Comparison of ENCODE assay signal across 9 mouse cellular contexts in the genomic region with DNA sequence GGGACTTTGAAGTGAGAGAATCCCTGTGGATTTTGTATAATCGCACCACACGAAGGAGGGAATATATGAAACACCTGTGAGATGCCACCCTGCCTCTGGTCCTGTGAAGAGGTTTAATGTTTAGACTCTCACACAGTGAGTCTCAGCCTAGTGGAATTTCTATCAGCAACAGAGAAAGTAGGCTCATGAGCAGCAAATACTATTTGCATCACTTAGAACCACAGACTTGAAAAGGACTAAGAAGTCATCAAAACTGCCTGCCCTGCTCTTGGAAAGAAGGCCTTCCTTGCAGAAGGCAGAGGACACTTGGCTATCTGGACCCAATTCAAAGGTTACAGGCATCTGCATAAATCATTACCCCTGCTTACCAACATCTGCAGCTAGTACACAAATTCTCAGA.
DNase-seq lines count a peak whose midpoint lies in the region; ATAC-seq lines count a peak whose summit lies in the region.
"Had no signal": no experiment of that assay in that cellular context is flagged by ENCODE, and none has a peak within 500 bp of the region (broad histone marks: within the 10 kb centered on the region; RNA-seq: fewer than 3 reads in every experiment).

No protein-coding gene starts in this region.

- ATAC-seq in forebrain, embryonic 14.5 days, result peak; percentile 25; the same call in 1 of the 2 replicates
- no peak for ATAC-seq in limb, embryonic 13.5 days (ENCODE audit: low FRiP score, low read depth)
- ATAC-seq in stomach, embryonic 15.5 days (ENCODE audit: insufficient read depth, low FRiP score, low read depth), result no peak

- peak overlapping the region; percentile 61 for H3K27ac ChIP-seq in forebrain, embryonic 14.5 days (ENCODE audit: low read depth, low read length)
- 0 out of 2 replicates have a peak overlapping the region, but pooled peaks have one; percentile 3 for H3K27ac ChIP-seq in limb, embryonic 13.5 days
- H3K27ac ChIP-seq in stomach, embryonic 15.5 days, result 0 out of 2 replicates have a peak overlapping the region, but pooled peaks have one; percentile 22
- H3K27ac ChIP-seq: kidney, postnatal 0 days had no signal

- no peaks in the 10 kb centered on the region for H3K9me3 ChIP-seq in forebrain, embryonic 14.5 days (replicated peaks; ENCODE audit: control insufficient read depth, low read length)
- H3K9me3 ChIP-seq in limb, embryonic 13.5 days, result no peaks in the 10 kb centered on the region
- no peaks in the 10 kb centered on the region for H3K9me3 ChIP-seq in stomach, embryonic 15.5 days

- no peak overlapping the region for H3K4me3 ChIP-seq in forebrain, embryonic 14.5 days (ENCODE audit: low read depth, low read length)
- no peak overlapping the region for H3K4me3 ChIP-seq in limb, embryonic 13.5 days
- no peak overlapping the region for H3K4me3 ChIP-seq in stomach, embryonic 15.5 days (replicated peaks)

- H3K4me2 ChIP-seq in forebrain, embryonic 14.5 days (ENCODE audit: low read length), result no peak overlapping the region
- H3K4me2 ChIP-seq in limb, embryonic 13.5 days (replicated peaks), result no peak overlapping the region
- H3K4me2 ChIP-seq in stomach, embryonic 15.5 days, result no peak overlapping the region
- H3K4me2 ChIP-seq: liver, embryonic 11.5 days had no signal

- peak; percentile 20 for DNase-seq in kidney, adult 9 months
- DNase-seq in kidney, adult 18-20 months, result no peak
- DNase-seq in forebrain, embryonic 14.5 days (ENCODE audit: low spot score), result peak; percentile 17
- DNase-seq in lung, postnatal 14 days, result no peak
- DNase-seq in left cerebral cortex, adult 9 months (ENCODE audit: low spot score in 2 of 2), result no peak

- H3K27me3 ChIP-seq in forebrain, embryonic 14.5 days (replicated peaks; ENCODE audit: control insufficient read depth, insufficient read depth, low read length), result no peaks in the 10 kb centered on the region
- H3K27me3 ChIP-seq in limb, embryonic 13.5 days, result no peaks in the 10 kb centered on the region
- H3K27me3 ChIP-seq in stomach, embryonic 15.5 days (replicated peaks), result no peaks in the 10 kb centered on the region

- peaks cover 13% of the 10 kb centered on the region for H3K4me1 ChIP-seq in forebrain, embryonic 14.5 days (ENCODE audit: control insufficient read depth, insufficient read depth, low read length)
- H3K4me1 ChIP-seq in limb, embryonic 13.5 days, result peaks cover 18% of the 10 kb centered on the region
- H3K4me1 ChIP-seq in stomach, embryonic 15.5 days, result no peaks in the 10 kb centered on the region; the same call in 1 of the 2 replicates

- H3K9ac ChIP-seq in forebrain, embryonic 14.5 days (ENCODE audit: low read length), result no peak overlapping the region; the same call in 1 of the 2 replicates
- no peak overlapping the region for H3K9ac ChIP-seq in limb, embryonic 13.5 days
- H3K9ac ChIP-seq in stomach, embryonic 15.5 days, result no peak overlapping the region

- H3K36me3 ChIP-seq in forebrain, embryonic 14.5 days (ENCODE audit: control insufficient read depth, insufficient read depth, low read length), result no peaks in the 10 kb centered on the region
- H3K36me3 ChIP-seq in limb, embryonic 13.5 days, result no peaks in the 10 kb centered on the region
- H3K36me3 ChIP-seq in stomach, embryonic 15.5 days, result no peaks in the 10 kb centered on the region

- 62% methylated on average over 2 of the region's 2 CpGs for WGBS in forebrain, embryonic 14.5 days
- whole genome bisulfite sequencing in limb, embryonic 13.5 days, result 40% methylated on average over 2 of the region's 2 CpGs
- 68% methylated on average over 2 of the region's 2 CpGs for WGBS in stomach, embryonic 15.5 days

Comparison
In these comparisons a context has a peak if more than half of its experiments do, and no peak if none do; other contexts are left out.
1. DNase-seq: peak in kidney, adult 9 months (single experiment) and forebrain, embryonic 14.5 days (single experiment); none in kidney, adult 18-20 months (single experiment), lung, postnatal 14 days (single experiment) and left cerebral cortex, adult 9 months (0 of 2).
2. H3K27ac ChIP-seq: peak in every context shown above with its lines; median percentile 61 in forebrain, embryonic 14.5 days; 22 in stomach, embryonic 15.5 days; 3 in limb, embryonic 13.5 days.